In the genomic region with DNA sequence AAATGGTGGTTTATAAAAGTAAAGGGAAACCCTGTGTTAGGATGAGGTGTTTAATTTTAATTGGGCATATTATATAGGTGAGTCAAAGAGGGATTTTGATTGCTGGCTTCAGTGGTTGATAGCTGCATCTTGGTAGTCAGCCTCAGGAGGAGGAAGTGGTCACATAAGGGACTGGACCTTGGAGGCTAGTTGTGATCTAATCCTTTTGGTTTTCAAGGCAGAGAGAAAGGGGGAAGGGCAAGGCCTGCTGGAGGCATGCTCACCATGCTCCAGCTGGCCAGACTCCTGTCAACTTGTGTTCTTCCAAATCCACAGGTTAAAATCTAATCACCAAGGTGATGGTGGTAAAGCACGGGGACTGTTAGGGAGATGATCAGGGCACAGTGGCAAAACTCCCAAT, we compare ENCODE assay signal across 23 mouse cellular contexts. TPM values are rescaled to one million over a fixed set of nuclear protein-coding genes. Genes with fewer than 3 reads are reported as not detected.
DNase-seq lines count a peak whose midpoint lies in the region; ATAC-seq and TF ChIP-seq lines count a peak whose summit lies in the region.
"Had no signal": no experiment of that assay in that cellular context is flagged by ENCODE, and none has a peak within 500 bp of the region (broad histone marks: within the 10 kb centered on the region; RNA-seq: fewer than 3 reads in every experiment).

No protein-coding gene starts in this region.

- no peaks in the 10 kb centered on the region for H3K79me3 ChIP-seq in C2C12 (ENCODE audit: low read depth)

- no peaks in the 10 kb centered on the region for H3K36me3 ChIP-seq in C2C12 (ENCODE audit: control insufficient read depth, insufficient read depth)
- no peaks in the 10 kb centered on the region for H3K36me3 ChIP-seq in heart, adult 2 months (ENCODE audit: control insufficient read depth, insufficient read depth, low read length)
- H3K36me3 ChIP-seq: heart, embryonic 12.5 days; hindbrain, embryonic 13.5 days; limb, embryonic 15.5 days; liver, embryonic 15.5 days; midbrain, embryonic 12.5 days; neural tube, embryonic 12.5 days had no signal

- DNase-seq in heart, adult 11 months = peak; percentile 84
- no peak for DNase-seq in heart, postnatal 10 days
- DNase-seq in layer of hippocampus, adult 18-20 months (ENCODE audit: low spot score in 2 of 2) = no peak
- DNase-seq in heart, adult 2 months = no peak
- DNase-seq: adrenal gland, postnatal 10 days; cerebellum, postnatal 25 days; gastrocnemius, postnatal 36 days; layer of hippocampus, adult 9-11 months; thymus, postnatal 25 days had no signal

- H3K79me2 ChIP-seq in C2C12 (ENCODE audit: control insufficient read depth, insufficient read depth) = no peaks in the 10 kb centered on the region
- no peaks in the 10 kb centered on the region; the same call in 1 of the 2 replicates for H3K79me2 ChIP-seq in heart, adult 2 months (replicated peaks; ENCODE audit: control insufficient read depth, insufficient read depth, low read length)

- 78% methylated on average over 1 of the region's 1 CpGs for WGBS in heart, adult 2 months

- no peak for TF ChIP-seq EP300 in heart, adult 2 months (IDR thresholded peaks at IDR 0.05; ENCODE audit: insufficient read depth, low read depth, low read length)

- H3K27ac ChIP-seq in embryonic fibroblast, embryonic 13.5 days (ENCODE audit: insufficient read depth, low read length) = peak overlapping the region; percentile 96
- no peak overlapping the region for H3K27ac ChIP-seq in heart, adult 2 months
- H3K27ac ChIP-seq: hindbrain, embryonic 13.5 days; limb, embryonic 15.5 days; liver, embryonic 15.5 days; midbrain, embryonic 12.5 days; neural tube, embryonic 12.5 days had no signal

- intact Hi-C loops in heart, postnatal 10 days (cut with DNase I) = no loop called here
- intact Hi-C loops in heart, adult 2 months (cut with DNase I) = no loop called here

- TF ChIP-seq POLR2A in embryonic fibroblast, embryonic 13.5 days (IDR thresholded peaks at IDR 0.05; ENCODE audit: low read depth, low read length) = no peak
- TF ChIP-seq POLR2A in heart, adult 2 months (IDR thresholded peaks at IDR 0.05; ENCODE audit: insufficient read depth, low read depth, low read length) = no peak

- H3K4me1 ChIP-seq in embryonic fibroblast, embryonic 13.5 days (ENCODE audit: control insufficient read depth, insufficient read depth, low read length) = peaks cover 11% of the 10 kb centered on the region
- H3K4me1 ChIP-seq in heart, adult 2 months (ENCODE audit: control insufficient read depth, insufficient read depth, low read length) = no peaks in the 10 kb centered on the region
- H3K4me1 ChIP-seq: heart, embryonic 12.5 days; liver, embryonic 15.5 days; neural tube, embryonic 12.5 days had no signal

- H3K9ac ChIP-seq in heart, adult 2 months (ENCODE audit: low read depth, low read length) = no peak overlapping the region
- H3K9ac ChIP-seq: heart, embryonic 12.5 days; hindbrain, embryonic 13.5 days; limb, embryonic 15.5 days; liver, embryonic 15.5 days; midbrain, embryonic 12.5 days; neural tube, embryonic 12.5 days had no signal

- no peak for TF ChIP-seq CTCF in C2C12 (IDR thresholded peaks at IDR 0.05; ENCODE audit: control insufficient read depth, insufficient read depth, insufficient read length)
- TF ChIP-seq CTCF in embryonic fibroblast, embryonic 13.5 days (IDR thresholded peaks at IDR 0.05; ENCODE audit: borderline replicate concordance, insufficient read depth, low read length) = no peak
- no peak for TF ChIP-seq CTCF in heart, adult 2 months (IDR thresholded peaks at IDR 0.05)

- no peak overlapping the region for H3ac ChIP-seq in C2C12 (ENCODE audit: control insufficient read depth, insufficient read length, low read depth)

- no peaks in the 10 kb centered on the region for H3K27me3 ChIP-seq in C2C12 (ENCODE audit: control insufficient read depth, insufficient read depth, insufficient read length)
- no peaks in the 10 kb centered on the region for H3K27me3 ChIP-seq in heart, adult 2 months (ENCODE audit: control insufficient read depth, insufficient read depth, low read length)
- H3K27me3 ChIP-seq: heart, embryonic 12.5 days; hindbrain, embryonic 13.5 days; limb, embryonic 15.5 days; liver, embryonic 15.5 days; midbrain, embryonic 12.5 days; neural tube, embryonic 12.5 days had no signal

- H3K4me3 ChIP-seq in C2C12 (ENCODE audit: insufficient read depth, poor library complexity, severe bottlenecking) = no peak overlapping the region
- H3K4me3 ChIP-seq in embryonic fibroblast, embryonic 13.5 days (ENCODE audit: insufficient read depth, low read length) = no peak overlapping the region
- no peak overlapping the region for H3K4me3 ChIP-seq in heart, adult 2 months
- H3K4me3 ChIP-seq: erythroblast, embryonic 14.5 days; heart, embryonic 12.5 days; hindbrain, embryonic 13.5 days; limb, embryonic 15.5 days; liver, embryonic 15.5 days; midbrain, embryonic 12.5 days; neural tube, embryonic 12.5 days had no signal

- ATAC-seq in megakaryocyte progenitor cell, adult 5-6 weeks (replicated peaks; ENCODE audit: poor library complexity) = peak; percentile 37; the same call in 1 of the 2 replicates
- ATAC-seq: forebrain, embryonic 16.5 days; inflammation-experienced regulatory T-cells, adult 6 months had no signal

TF ChIP-seq in C2C12, 6 proteins besides CTCF, POLR2A, EP300 and RAD21:
- no peak for TF ChIP-seq MYOD1 (IDR thresholded peaks at IDR 0.05; ENCODE audit: control insufficient read depth, insufficient read length, low read depth)
- peak; percentile 12 for TF ChIP-seq MAX (IDR thresholded peaks at IDR 0.05)
- no peak for TF ChIP-seq USF1 (IDR thresholded peaks at IDR 0.05; ENCODE audit: low read depth)
- no peak for TF ChIP-seq CEBPB (IDR thresholded peaks at IDR 0.05; ENCODE audit: low read depth)

RNA-seq across cellular contexts. Expression of a gene that starts 19.0 kb away (rescaled TPM):
- total RNA-seq in heart, postnatal 10 days (2021) = not detected
- polyA plus RNA-seq in C2C12 (2012; fragmentation: generic; extraction: Trizol) = not detected
- not detected in 2 replicates for polyA plus RNA-seq in embryonic fibroblast, embryonic 13.5 days (2011; ENCODE audit: insufficient read length, low read depth, missing spikeins)
- 1.2 and 2.6 TPM in 2 replicates for total RNA-seq in megakaryocyte progenitor cell, adult 5-6 weeks (2015)
- 2.4 TPM in 1 of 2 replicates, not detected in the other for total RNA-seq in megakaryocyte progenitor cell, adult 5-6 weeks (2017)
- not detected for total RNA-seq in layer of hippocampus, adult 18-20 months (2021)
- total RNA-seq in heart, adult 2 months (2021) = not detected
- polyA plus RNA-seq in heart, adult 2 months (2012; rRNA removed) = 0.08 TPM in 1 of 2 replicates, not detected in the other
- total RNA-seq: gastrocnemius, postnatal 36 days; heart, postnatal 25 days had no signal
- polyA plus RNA-seq: erythroblast, embryonic 14.5 days; heart, embryonic 12.5 days; inflammation-experienced regulatory T-cells, adult 6 months; liver, embryonic 15.5 days; lung, embryonic 16.5 days; neural tube, embryonic 12.5 days had no signal
